Mouse (Mus musculus) inflammation-experienced regulatory T-cells, adult 6 months (primary cell): Measurements from ENCODE around the gene Ccdc114. TPM values are rescaled to one million over a fixed set of nuclear protein-coding genes. Genes with fewer than 3 reads are reported as not detected.
"Not testable (repeated sequence)": the region's sequence is repeated elsewhere in the genome, so short reads cannot be mapped to it uniquely, and the experiment has no call there.

Experiments used
- ATAC-seq: one replicate; pipeline ENCODE4 v1.8.0; 2017
- polyA plus RNA-seq, 3 experiments: library from polyadenylated mRNA; unstranded; fragments of 100-300 nt; shearing (Covaris generic); gene quantifications; one replicate each; pipeline ENCODE4 v1.2.1; 2017

Gene Ccdc114
- polyA plus RNA-seq, 3 experiments from 2014 or later: 1.4 to 1.8 (median 1.4) TPM

DNA sequence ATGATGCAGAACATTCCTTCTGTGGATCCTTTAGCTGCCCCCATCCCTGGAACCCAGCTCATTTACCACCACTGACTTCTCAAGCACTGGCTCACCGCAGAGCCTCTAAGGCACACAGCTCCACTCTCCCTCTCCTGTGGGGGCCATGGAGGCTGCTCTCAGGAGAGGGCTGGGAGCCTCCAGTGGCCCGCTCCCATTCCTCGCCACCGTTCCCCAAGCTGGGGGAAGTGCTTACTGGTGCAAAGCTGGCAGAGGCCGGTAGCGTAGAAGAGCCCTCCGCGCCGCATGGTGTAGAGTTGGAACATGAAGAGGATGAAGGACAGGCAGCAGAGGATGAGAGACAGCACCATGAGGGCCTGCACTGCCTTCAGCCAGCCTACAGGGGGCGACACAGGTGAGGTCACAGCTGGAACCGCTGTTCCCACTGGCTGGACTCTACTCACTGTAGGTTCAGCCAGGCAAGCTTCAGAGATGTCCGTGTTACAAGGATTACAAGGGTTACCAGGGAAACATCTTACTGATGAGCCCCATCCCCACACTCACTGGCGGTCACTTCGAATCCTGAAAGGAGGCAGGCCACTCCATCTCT, 4.7 kb upstream of the Ccdc114 start:
- no peak for ATAC-seq

DNA sequence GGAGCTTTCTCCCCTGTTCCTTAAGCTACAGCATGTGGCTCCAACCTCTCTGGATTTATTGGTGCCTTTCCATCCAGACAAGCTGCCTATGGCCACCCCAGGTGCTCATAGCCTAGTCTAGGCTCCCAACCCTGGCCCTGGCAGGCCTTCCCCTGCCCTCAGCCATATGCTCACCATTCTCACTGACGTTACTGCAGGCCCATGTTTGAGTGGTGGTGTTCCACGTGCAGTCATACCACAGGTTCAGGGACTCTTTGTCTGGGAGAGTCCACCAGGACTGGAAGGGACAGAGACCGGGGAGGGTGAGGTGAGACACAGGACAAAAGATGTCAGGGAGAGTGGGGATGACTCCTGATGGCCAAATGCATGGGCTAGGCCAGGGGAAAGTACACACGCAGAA, 4.1 kb upstream of the Ccdc114 start:
- no peak for ATAC-seq

DNA sequence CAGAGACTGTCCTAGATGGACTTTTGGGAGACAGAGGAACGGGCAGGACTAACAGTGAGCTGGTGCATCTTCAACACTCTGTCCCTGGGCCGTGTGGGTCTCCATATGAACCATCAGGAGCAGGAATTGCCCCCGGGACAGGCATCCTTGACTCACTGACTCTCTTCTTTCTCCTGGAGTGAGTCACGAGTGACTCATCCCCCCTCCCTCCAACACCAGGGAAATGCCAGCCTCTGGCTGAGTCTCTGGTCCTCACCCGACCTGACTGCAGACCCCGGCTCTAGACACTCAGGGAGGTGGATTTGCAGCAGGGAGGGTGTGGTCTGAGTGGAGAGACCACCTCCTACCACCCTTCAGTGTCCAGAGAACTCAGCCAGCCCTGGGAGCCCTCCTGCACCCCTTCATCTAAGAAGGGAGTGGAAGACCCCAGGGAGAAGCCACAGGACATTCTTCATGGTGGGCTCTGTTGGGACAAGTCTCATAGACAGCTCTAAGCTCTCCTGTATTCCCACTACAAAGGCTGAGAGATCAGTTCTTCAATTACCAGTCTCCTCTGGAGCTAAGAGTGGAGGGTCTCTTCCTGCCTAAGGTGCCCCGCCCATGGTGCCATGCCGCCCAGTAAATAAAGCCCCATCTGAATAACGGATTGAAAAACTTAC, 3.2 kb upstream of the Ccdc114 start:
- no peak for ATAC-seq

DNA sequence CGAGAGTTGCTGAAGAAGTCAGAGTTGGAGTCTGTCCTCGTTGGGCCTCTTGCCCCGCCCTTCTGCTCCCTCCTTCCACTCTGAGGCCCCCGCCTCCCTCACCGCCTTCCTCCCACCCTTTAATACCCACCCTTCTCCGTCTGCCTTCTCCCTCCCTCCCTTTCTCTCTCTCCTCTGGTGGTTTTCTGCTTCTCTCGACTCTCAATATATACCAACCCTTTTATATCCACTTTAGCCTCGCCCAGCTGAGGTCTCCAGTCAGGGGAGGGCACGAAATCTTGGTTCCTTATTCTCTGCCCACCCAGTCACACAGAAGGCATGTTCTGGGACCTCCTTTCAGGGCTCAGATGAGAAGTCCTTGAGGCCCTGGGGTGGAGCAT, 2.6 kb upstream of the Ccdc114 start, which contains the start of gene Emp3:
TSS of gene Emp3 (minus strand) at position 163 of the 380 bp plus-strand sequence.
- ATAC-seq: no peak

DNA sequence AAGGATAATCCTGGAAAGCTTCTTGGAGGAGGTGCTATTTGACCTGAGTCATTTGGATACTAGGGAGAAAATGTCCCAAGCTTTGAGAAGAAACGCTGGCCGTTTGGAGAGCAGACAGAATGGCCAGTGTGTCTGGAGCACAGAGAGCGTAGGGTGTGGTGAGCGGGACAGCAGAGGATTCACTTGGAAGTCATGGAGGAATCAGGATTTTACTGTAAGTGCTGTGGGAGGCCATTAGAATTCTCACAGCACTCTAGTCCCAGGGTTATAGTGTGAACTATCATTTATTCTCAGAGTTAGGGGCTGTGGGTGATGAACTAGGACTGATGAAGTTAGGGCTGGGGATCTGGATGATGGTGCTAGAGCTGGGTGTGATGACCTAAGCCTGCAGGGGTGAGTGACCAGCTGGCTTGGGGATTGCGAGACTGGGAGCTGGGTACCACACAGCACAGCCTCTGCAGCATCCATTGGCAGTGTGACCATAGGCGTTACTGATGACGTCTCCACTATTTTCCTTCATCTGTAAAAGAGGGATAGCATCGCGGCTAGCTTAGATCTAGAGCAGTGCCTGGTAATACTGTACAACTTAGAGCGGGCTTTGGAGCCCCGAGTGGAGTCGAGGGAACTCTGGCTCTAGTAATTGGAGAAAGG, 1.8 kb upstream of the Ccdc114 start:
- ATAC-seq: no peak

DNA sequence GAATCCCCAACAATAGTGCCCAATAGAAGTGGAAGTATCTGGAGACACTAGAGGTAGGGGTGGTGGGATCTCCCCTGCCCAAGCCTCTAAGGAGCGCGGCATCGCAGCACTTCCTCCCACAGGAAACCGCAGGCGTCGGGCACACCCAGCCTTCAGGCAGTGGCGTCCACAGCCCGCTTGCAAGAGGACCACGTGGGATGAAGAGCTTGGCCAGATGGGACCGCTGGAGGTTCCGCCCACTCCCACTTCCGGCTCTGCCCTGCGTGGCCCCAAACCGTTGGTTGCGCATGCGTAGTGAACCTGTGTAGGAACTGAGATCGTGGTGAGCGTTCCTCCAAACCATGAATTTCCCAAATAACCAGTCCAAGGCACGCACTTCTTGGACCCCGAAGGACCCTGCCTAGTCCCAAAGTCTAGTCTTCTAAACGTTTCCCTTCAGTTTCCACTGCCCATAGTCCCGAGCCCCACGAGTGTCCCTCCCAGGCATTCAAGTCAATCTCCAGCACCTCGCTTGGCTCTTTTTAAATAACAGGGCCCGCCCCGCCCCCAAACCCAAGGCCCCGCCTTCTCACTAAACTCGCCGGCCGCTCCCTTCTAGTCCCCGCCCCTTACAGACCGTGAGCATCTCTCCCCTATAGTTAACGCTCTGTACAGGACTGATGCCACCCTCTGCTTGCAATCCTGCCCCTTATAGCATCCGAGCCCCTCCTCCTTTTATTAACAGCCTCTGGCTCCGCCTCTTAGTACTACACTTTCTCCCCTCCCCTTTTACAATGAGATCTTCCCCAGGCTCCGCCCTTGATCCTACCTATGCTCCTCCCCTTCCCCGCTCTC, 727 bp upstream of the Ccdc114 start:
- ATAC-seq: peak; percentile 87

DNA sequence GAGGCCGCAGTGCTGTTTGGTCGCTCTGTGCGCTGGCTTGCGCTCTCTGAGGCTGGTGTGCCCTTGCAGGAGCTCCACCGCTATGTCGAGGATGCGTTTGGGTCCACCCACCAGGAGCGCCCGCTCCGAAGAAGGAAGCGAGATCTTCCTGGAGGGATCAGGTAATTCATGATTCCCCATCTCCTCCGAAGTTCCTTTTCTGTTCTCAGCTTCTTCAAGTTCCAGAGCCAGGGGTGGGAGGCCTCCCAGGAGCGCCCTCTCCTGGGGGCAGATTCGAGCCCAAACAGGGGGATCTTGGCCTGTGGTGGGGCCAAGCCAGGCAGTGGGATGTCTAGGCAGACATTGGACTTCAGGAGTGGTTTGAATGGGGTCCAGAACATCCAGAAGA, 551 bp downstream of the Ccdc114 start:
- ATAC-seq: no peak

- ATAC-seq: no peak
Observed at GRCm38 (mm10) chr7:45928626-45929295, 4.9 kb downstream of the Ccdc114 start.

GRCm38 (mm10) chr7:45929688-45930087, 5.8 kb downstream of the Ccdc114 start:
- ATAC-seq: no peak

GRCm38 (mm10) chr7:45933766-45934165, 9.9 kb downstream of the Ccdc114 start:
- not testable (repeated sequence) for ATAC-seq

DNA sequence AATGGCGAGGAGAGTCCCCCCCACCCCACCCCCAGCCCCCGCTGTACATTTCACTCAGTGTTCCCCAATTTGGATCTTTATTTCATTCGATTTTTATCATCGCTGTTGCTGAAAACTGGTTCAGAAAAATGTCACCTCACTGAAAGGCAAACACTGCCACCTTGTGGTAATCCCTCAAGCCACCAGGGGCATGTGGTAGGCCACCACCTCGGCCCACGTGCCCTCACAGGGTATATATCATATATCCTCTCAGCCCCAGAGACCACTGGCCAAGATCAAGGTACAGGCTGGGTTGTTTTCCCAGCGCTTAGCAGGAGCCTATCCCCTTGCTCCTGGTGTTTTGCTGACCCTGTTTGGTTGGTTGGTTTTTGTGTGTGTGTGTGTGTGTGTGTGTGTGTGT, 11.2 kb downstream of the Ccdc114 start:
- ATAC-seq: peak; percentile 74

DNA sequence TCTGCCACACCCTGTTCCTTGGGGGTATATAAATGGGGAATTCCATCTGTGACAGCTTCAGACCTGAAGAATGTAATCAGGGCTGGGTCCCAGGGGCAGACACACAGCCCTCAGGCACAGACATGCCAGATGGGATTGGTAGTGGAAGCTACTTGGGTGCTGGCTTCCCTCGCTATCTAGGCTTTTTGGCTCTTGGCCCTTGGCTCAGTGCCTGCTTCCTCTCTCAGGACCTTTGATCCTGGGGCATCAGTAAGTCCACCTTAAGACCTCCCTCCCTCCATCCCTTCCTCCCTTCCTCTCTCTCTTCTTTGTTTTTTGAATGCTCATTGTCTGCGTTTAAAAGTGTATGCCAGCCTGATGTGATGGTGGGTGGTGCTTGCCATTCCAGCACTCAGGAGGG, 16.0 kb downstream of the Ccdc114 start:
- no peak for ATAC-seq

DNA sequence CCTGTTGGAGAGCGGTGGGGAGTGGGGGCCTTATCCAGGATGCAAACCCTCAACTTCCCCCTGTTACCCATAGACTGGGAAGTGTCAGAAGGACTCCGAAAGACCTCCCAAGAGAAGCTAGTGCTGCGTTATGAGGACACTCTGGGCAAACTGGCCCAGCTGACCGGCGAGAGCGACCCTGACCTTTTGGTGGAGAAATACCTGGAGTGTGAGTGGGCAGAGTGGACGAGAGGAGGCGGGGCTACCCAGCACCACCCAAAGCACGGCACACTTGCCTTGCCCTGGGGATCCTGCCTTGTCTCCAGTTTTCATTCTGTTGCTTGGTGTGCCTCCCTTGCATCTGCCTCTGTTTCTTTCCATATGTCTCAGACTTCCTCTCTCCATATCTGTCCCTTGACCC, 18.1 kb downstream of the Ccdc114 start:
- no peak for ATAC-seq

DNA sequence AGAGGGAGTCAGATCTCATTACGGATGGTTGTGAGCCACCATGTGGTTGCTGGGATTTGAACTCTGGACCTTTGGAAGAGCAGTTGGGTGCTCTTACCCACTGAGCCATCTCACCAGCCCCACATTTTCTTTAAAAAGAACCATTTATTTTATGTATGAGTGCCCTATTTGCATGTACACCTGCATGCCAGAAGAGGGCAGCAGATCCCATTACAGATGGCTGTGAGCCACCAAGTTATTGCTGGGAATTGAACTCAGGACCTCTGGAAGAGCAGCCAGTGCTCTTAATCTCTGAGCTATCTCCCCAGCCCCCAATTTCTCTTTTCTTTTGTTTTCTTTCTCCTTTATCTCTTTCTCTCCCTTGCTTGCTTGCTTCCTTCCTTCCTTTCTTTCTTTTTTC, 19.4 kb downstream of the Ccdc114 start:
- not testable (repeated sequence) for ATAC-seq

- ATAC-seq: no peak
Observed at GRCm38 (mm10) chr7:45949061-45949460, 25.2 kb downstream of the Ccdc114 start.

- no peak for ATAC-seq
Observed at GRCm38 (mm10) chr7:45956611-45957010, 32.7 kb downstream of the Ccdc114 start.

- no peak for ATAC-seq
Observed at GRCm38 (mm10) chr7:45971831-45972723, 48.2 kb downstream of the Ccdc114 start.

DNA sequence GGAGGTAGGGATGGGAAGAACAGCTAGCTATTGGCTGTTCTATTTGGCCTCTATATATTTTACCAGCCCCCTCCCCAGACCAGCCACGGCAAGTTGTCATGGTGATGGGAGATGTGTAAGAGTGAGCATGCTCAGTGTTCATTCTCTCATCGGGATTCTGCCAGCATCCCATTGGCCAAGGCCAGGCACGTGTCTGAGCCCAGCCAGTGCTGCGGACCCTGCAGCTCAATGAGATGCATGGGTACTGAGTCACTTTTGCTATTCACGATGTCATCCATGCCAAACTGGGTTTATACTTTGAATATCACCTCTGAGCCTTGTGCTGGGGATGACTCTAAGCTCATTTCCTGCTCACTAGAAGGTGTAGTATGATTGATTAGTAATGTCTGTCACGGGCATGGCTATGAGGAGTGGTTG, 49.4 kb downstream of the Ccdc114 start:
- ATAC-seq: no peak

DNA sequence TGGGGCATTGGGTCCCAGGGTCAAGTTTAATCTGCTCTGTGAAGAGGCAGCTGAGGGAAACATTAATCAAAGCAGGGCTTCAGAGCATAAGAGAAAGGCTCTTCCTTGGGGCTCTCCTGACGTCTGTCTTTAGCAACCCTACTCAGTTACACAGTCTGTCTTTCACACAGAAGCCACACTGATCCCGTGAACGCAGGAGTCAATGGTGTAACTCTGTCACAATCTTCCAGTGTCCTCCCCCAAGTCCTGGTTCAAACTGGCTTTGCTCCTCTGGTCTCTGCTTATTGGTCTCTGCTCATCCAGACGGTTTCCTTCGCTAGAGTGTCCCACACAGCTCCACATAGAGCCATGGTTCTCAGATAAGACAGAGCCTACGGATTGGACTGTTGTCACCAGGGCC, 50.2 kb downstream of the Ccdc114 start:
- ATAC-seq: no peak

GRCm38 (mm10) chr7:45974512-45974911, 50.6 kb downstream of the Ccdc114 start:
- no peak for ATAC-seq

- ATAC-seq: no peak
Observed at GRCm38 (mm10) chr7:45981612-45982011, 57.7 kb downstream of the Ccdc114 start.

- ATAC-seq: no peak
Observed at GRCm38 (mm10) chr7:45986893-45987292, 63.0 kb downstream of the Ccdc114 start.
